Comparison of ENCODE assay signal across 9 mouse cellular contexts in genomic region chr16:76200268-76200667, GRCm38 (mm10).
DNase-seq lines count a peak whose midpoint lies in the region; TF ChIP-seq lines count a peak whose summit lies in the region.
"Had no signal": no experiment of that assay in that cellular context is flagged by ENCODE, and none has a peak within 500 bp of the region (broad histone marks: within the 10 kb centered on the region; RNA-seq: fewer than 3 reads in every experiment).

No protein-coding gene starts in this region.

- H3K27ac ChIP-seq in left cerebral cortex, adult 2 months = no peak overlapping the region
- H3K27ac ChIP-seq: limb, embryonic 13.5 days had no signal

- intact Hi-C loops in left cerebral cortex, adult 2 months (cut with DNase I) = loop anchor here (5.0 kb wide), 3 partner anchors 423 to 667 kb away; no protein-coding TSS in a partner anchor

- TF ChIP-seq CTCF in left cerebral cortex, adult 2 months (IDR thresholded peaks at IDR 0.05) = peak; percentile 59

- peak; percentile 72 for DNase-seq in embryo, embryonic 10.5 days (ENCODE audit: low spot score)
- no peak for DNase-seq in embryo, embryonic 9.5 days (ENCODE audit: extremely low spot score)
- DNase-seq in left cerebral cortex, adult 2 months (ENCODE audit: extremely low spot score in 1 of 2, low spot score in 2 of 2) = no peak
- DNase-seq in left cerebral cortex, adult 8-10 months (ENCODE audit: low spot score in 2 of 2) = no peak
- peak; percentile 38 for DNase-seq in R1 (ENCODE audit: low read depth, low spot score)
- peak; percentile 76 to 78 for DNase-seq in kidney, postnatal 4 days
- peak; percentile 58 for DNase-seq in thymus, postnatal 14 days
- no peak for DNase-seq in layer of hippocampus, adult 9-11 months

- no peak overlapping the region for H3K4me3 ChIP-seq in left cerebral cortex, adult 2 months
- H3K4me3 ChIP-seq: limb, embryonic 13.5 days had no signal

Comparison
In these comparisons a context has a peak if more than half of its experiments do, and no peak if none do; other contexts are left out.
1. DNase-seq: peak in embryo, embryonic 10.5 days (single experiment), R1 (single experiment), kidney, postnatal 4 days (2 of 2) and thymus, postnatal 14 days (single experiment); none in embryo, embryonic 9.5 days (single experiment), left cerebral cortex, adult 2 months (0 of 2), left cerebral cortex, adult 8-10 months (0 of 2) and layer of hippocampus, adult 9-11 months (single experiment).